Comparison of ENCODE assay signal across 11 mouse cellular contexts in genomic region chr7:141491151-141491550, GRCm38 (mm10). TPM values are rescaled to one million over a fixed set of nuclear protein-coding genes. Genes with fewer than 3 reads are reported as not detected.
DNase-seq lines count a peak whose midpoint lies in the region; ATAC-seq and TF ChIP-seq lines count a peak whose summit lies in the region.
"Had no signal": no experiment of that assay in that cellular context is flagged by ENCODE, and none has a peak within 500 bp of the region (broad histone marks: within the 10 kb centered on the region; RNA-seq: fewer than 3 reads in every experiment).

No protein-coding gene starts in this region.

- peak; percentile 62 for TF ChIP-seq CTCF in layer of hippocampus, adult 2 months (conservative IDR thresholded peaks at IDR 0.05)
- peak; percentile 30 to 64 (median 43) for TF ChIP-seq CTCF in MEL (IDR thresholded peaks at IDR 0.05 in 2 of 3, conservative IDR thresholded peaks at IDR 0.05 in 1 of 3; ENCODE audit: control insufficient read depth in 1 of 3, insufficient read depth in 1 of 3, low read depth in 2 of 3, low read length in 3 of 3, poor library complexity in 1 of 3, severe bottlenecking in 1 of 3)

- no peak overlapping the region for H3K9ac ChIP-seq in MEL (ENCODE audit: control insufficient read depth, low read depth, low read length, poor library complexity, severe bottlenecking)
- H3K9ac ChIP-seq: limb, embryonic 12.5 days had no signal

- H3K4me3 ChIP-seq in layer of hippocampus, adult 2 months = no peak overlapping the region
- H3K4me3 ChIP-seq in MEL (ENCODE audit: control insufficient read depth in 1 of 2, insufficient read depth in 1 of 2, low read depth in 2 of 2, low read length in 2 of 2) = no peak overlapping the region
- H3K4me3 ChIP-seq: limb, embryonic 12.5 days had no signal

- 0 out of 4 replicates have a peak, but pooled peaks of 1 of the 2 experiments have one; percentile 3 for TF ChIP-seq POLR2A in MEL (IDR thresholded peaks at IDR 0.05; ENCODE audit: control insufficient read depth in 1 of 2, insufficient read depth in 1 of 2, low read depth in 1 of 2, low read length in 2 of 2, poor library complexity in 1 of 2)

- ATAC-seq in erythroblast, adult 5-6 weeks (replicated peaks; ENCODE audit: low FRiP score, poor library complexity, severe bottlenecking) = peak; percentile 78
- peak; percentile 76 for ATAC-seq in megakaryocyte-erythroid progenitor cell, adult 5-6 weeks (replicated peaks; ENCODE audit: low FRiP score, low TSS enrichment, poor library complexity, severe bottlenecking)

- TF ChIP-seq EP300 in MEL (IDR thresholded peaks at IDR 0.05; ENCODE audit: low read depth in 1 of 2, low read length in 2 of 2) = no peak

- no peaks in the 10 kb centered on the region for H3K9me3 ChIP-seq in MEL (replicated peaks; ENCODE audit: insufficient read depth, low read length)
- H3K9me3 ChIP-seq: limb, embryonic 12.5 days had no signal

- TF ChIP-seq RAD21 in MEL (IDR thresholded peaks at IDR 0.05; ENCODE audit: low read depth, low read length) = no peak; the same call in 1 of the 2 replicates

- no peaks in the 10 kb centered on the region for H3K27me3 ChIP-seq in MEL (ENCODE audit: control insufficient read depth in 1 of 2, insufficient read depth in 2 of 2, low read length in 2 of 2)
- H3K27me3 ChIP-seq: limb, embryonic 12.5 days had no signal

- no peaks in the 10 kb centered on the region; a peak in 1 of 4 replicates for H3K36me3 ChIP-seq in MEL (ENCODE audit: control insufficient read depth in 1 of 2, insufficient read depth in 2 of 2, low read length in 2 of 2)

- H3K27ac ChIP-seq in layer of hippocampus, adult 2 months = no peak overlapping the region
- H3K27ac ChIP-seq in MEL (ENCODE audit: control insufficient read depth, low read depth, low read length) = no peak overlapping the region
- H3K27ac ChIP-seq: limb, embryonic 12.5 days had no signal

- DNase-seq in layer of hippocampus, adult 2 months (ENCODE audit: low spot score in 2 of 2) = no peak
- no peak for DNase-seq in layer of hippocampus, postnatal 14 days (ENCODE audit: low spot score in 2 of 2)
- DNase-seq in MEL (ENCODE audit: low read depth, low spot score) = peak; percentile 64
- no peak for DNase-seq in gastrocnemius, postnatal 10 days
- DNase-seq in frontal cortex, postnatal 25 days (ENCODE audit: low spot score in 2 of 2) = no peak
- DNase-seq: kidney, adult 18-20 months; right cerebral cortex, adult 18-20 months had no signal

- no peaks in the 10 kb centered on the region for H3K79me2 ChIP-seq in MEL (ENCODE audit: control insufficient read depth, insufficient read depth, low read length, poor library complexity)

- no peaks in the 10 kb centered on the region for H3K4me1 ChIP-seq in MEL (ENCODE audit: control insufficient read depth in 1 of 2, insufficient read depth in 2 of 2, low read length in 2 of 2)
- H3K4me1 ChIP-seq: limb, embryonic 12.5 days had no signal

TF ChIP-seq in MEL, 35 proteins besides CTCF, POLR2A, EP300 and RAD21:
- TF ChIP-seq SMC3 (IDR thresholded peaks at IDR 0.05; ENCODE audit: low read depth, low read length) (peak; percentile 56), MAX (IDR thresholded peaks at IDR 0.05; ENCODE audit: low read length) (no peak)

RNA-seq across cellular contexts. Expression of gene Tspan4, which starts 16.1 kb away (rescaled TPM):
- 10 to 100 TPM; 13.6 to 13.7 TPM for total RNA-seq in layer of hippocampus, adult 2 months (2021)
- total RNA-seq in layer of hippocampus, postnatal 14 days (2021) = 10 to 100 TPM; 24.5 to 28.7 TPM
- 82.5 and 110 TPM in 2 replicates for total RNA-seq in MEL (2012; rRNA removed)
- polyA plus RNA-seq in MEL (2012; ENCODE audit: insufficient read depth in 1 of 2, insufficient read length in 2 of 2, low read depth in 1 of 2, low replicate concordance in 2 of 2, missing spikeins in 1 of 2) = 10 to 100 TPM in 1 of 2 experiments, not detected in 1; 97.9 TPM
- 0.58 and 1.7 TPM in 2 replicates for total RNA-seq in erythroblast, adult 5-6 weeks (2015; ENCODE audit: low replicate concordance)
- 2.2 and 7.7 TPM in 2 replicates for total RNA-seq in erythroblast, adult 5-6 weeks (2017; ENCODE audit: low replicate concordance)
- total RNA-seq in megakaryocyte-erythroid progenitor cell, adult 5-6 weeks (2014; fragmentation: Nextera tagmentation) = 31.6 and 38.2 TPM in 2 replicates
- total RNA-seq in megakaryocyte-erythroid progenitor cell, adult 5-6 weeks (2017) = 26.0 and 33.9 TPM in 2 replicates
- total RNA-seq in gastrocnemius, postnatal 10 days (2021) = 10 to 100 TPM; 18.6 to 21.0 TPM

RNA-seq across cellular contexts. Expression of gene Polr2l, which starts 16.2 kb away (rescaled TPM):
- 10 to 100 TPM; 38.7 TPM for total RNA-seq in layer of hippocampus, adult 2 months (2021)
- total RNA-seq in layer of hippocampus, postnatal 14 days (2021) = 10 to 100 TPM; 43.9 to 50.4 TPM
- 110 and 114 TPM in 2 replicates for total RNA-seq in MEL (2012; rRNA removed)
- 10 to 100 TPM in 1 of 2 experiments, not detected in 1; 82.4 TPM for polyA plus RNA-seq in MEL (2012; ENCODE audit: insufficient read depth in 1 of 2, insufficient read length in 2 of 2, low read depth in 1 of 2, low replicate concordance in 2 of 2, missing spikeins in 1 of 2)
- 7.3 and 10.0 TPM in 2 replicates for total RNA-seq in erythroblast, adult 5-6 weeks (2015; ENCODE audit: low replicate concordance)
- total RNA-seq in erythroblast, adult 5-6 weeks (2017; ENCODE audit: low replicate concordance) = 5.4 and 9.5 TPM in 2 replicates
- total RNA-seq in megakaryocyte-erythroid progenitor cell, adult 5-6 weeks (2014; fragmentation: Nextera tagmentation) = 77.2 and 78.1 TPM in 2 replicates
- total RNA-seq in megakaryocyte-erythroid progenitor cell, adult 5-6 weeks (2017) = 53.3 and 54.9 TPM in 2 replicates
- 10 to 100 TPM; 43.4 to 49.0 TPM for total RNA-seq in gastrocnemius, postnatal 10 days (2021)

RNA-seq across cellular contexts. Expression of gene Cd151, which starts 24.0 kb away (rescaled TPM):
- 10 to 100 TPM; 23.4 to 25.1 TPM for total RNA-seq in layer of hippocampus, adult 2 months (2021)
- total RNA-seq in layer of hippocampus, postnatal 14 days (2021) = 10 to 100 TPM; 29.5 to 33.8 TPM
- total RNA-seq in MEL (2012; rRNA removed) = 38.9 and 40.6 TPM in 2 replicates
- polyA plus RNA-seq in MEL (2012; ENCODE audit: insufficient read depth in 1 of 2, insufficient read length in 2 of 2, low read depth in 1 of 2, low replicate concordance in 2 of 2, missing spikeins in 1 of 2) = 10 to 100 TPM in 1 of 2 experiments, not detected in 1; 86.6 TPM
- 5.2 TPM in 1 of 2 replicates, not detected in the other for total RNA-seq in erythroblast, adult 5-6 weeks (2015; ENCODE audit: low replicate concordance)
- total RNA-seq in erythroblast, adult 5-6 weeks (2017; ENCODE audit: low replicate concordance) = 9.5 and 11.0 TPM in 2 replicates
- total RNA-seq in megakaryocyte-erythroid progenitor cell, adult 5-6 weeks (2014; fragmentation: Nextera tagmentation) = 20.2 and 24.2 TPM in 2 replicates
- 13.2 and 17.6 TPM in 2 replicates for total RNA-seq in megakaryocyte-erythroid progenitor cell, adult 5-6 weeks (2017)
- 10 to 100 TPM; 77.7 to 88.5 TPM for total RNA-seq in gastrocnemius, postnatal 10 days (2021)

RNA-seq across cellular contexts. Expression of gene Cracr2b, which starts 30.3 kb away (rescaled TPM):
- total RNA-seq in layer of hippocampus, adult 2 months (2021) = 1 to 10 TPM; 4.1 to 6.7 TPM
- 1 to 10 TPM; 5.5 to 6.6 TPM for total RNA-seq in layer of hippocampus, postnatal 14 days (2021)
- 0.59 and 0.73 TPM in 2 replicates for total RNA-seq in MEL (2012; rRNA removed)
- 1 to 10 TPM in 1 of 2 experiments, not detected in 1; 6.9 TPM for polyA plus RNA-seq in MEL (2012; ENCODE audit: insufficient read depth in 1 of 2, insufficient read length in 2 of 2, low read depth in 1 of 2, low replicate concordance in 2 of 2, missing spikeins in 1 of 2)
- total RNA-seq in erythroblast, adult 5-6 weeks (2015; ENCODE audit: low replicate concordance) = 0.77 TPM in 1 of 2 replicates, not detected in the other
- 3.2 TPM in 1 of 2 replicates, not detected in the other for total RNA-seq in erythroblast, adult 5-6 weeks (2017; ENCODE audit: low replicate concordance)
- total RNA-seq in megakaryocyte-erythroid progenitor cell, adult 5-6 weeks (2014; fragmentation: Nextera tagmentation) = not detected in 2 replicates
- total RNA-seq in megakaryocyte-erythroid progenitor cell, adult 5-6 weeks (2017) = 0.23 TPM in 1 of 2 replicates, not detected in the other
- 1 to 10 TPM; 8.6 to 9.9 TPM for total RNA-seq in gastrocnemius, postnatal 10 days (2021)
- total RNA-seq: monocyte, adult 5-6 weeks had no signal

RNA-seq across cellular contexts. Expression of gene Pnpla2, which starts 36.2 kb away (rescaled TPM):
- total RNA-seq in layer of hippocampus, adult 2 months (2021) = 10 to 100 TPM; 25.1 to 28.3 TPM
- total RNA-seq in layer of hippocampus, postnatal 14 days (2021) = 10 to 100 TPM; 32.4 to 36.6 TPM
- 8.3 and 9.9 TPM in 2 replicates for total RNA-seq in MEL (2012; rRNA removed)
- polyA plus RNA-seq in MEL (2012; ENCODE audit: insufficient read depth in 1 of 2, insufficient read length in 2 of 2, low read depth in 1 of 2, low replicate concordance in 2 of 2, missing spikeins in 1 of 2) = 10 to 100 TPM in 1 of 2 experiments, not detected in 1; 38.6 TPM
- 10.0 and 11.3 TPM in 2 replicates for total RNA-seq in erythroblast, adult 5-6 weeks (2015; ENCODE audit: low replicate concordance)
- total RNA-seq in erythroblast, adult 5-6 weeks (2017; ENCODE audit: low replicate concordance) = 5.9 and 6.0 TPM in 2 replicates
- total RNA-seq in megakaryocyte-erythroid progenitor cell, adult 5-6 weeks (2014; fragmentation: Nextera tagmentation) = 29.7 and 32.6 TPM in 2 replicates
- 7.1 and 17.8 TPM in 2 replicates for total RNA-seq in megakaryocyte-erythroid progenitor cell, adult 5-6 weeks (2017)
- total RNA-seq in gastrocnemius, postnatal 10 days (2021) = 100 to 1,000 TPM; 119 to 151 TPM
